Mouse (Mus musculus) brain, embryonic 14.5 days (tissue): Measurements from ENCODE around the gene Pinlyp.

Experiments
- CTCF ChIP-seq: fragments of 200-500 bp; IDR thresholded peaks from 2 replicates; pipeline ENCODE4 v1.5.1; 2012; ENCODE audit warnings: inconsistent platforms, mild to moderate bottlenecking, moderate library complexity, borderline replicate concordance; ENCODE audit not compliant: insufficient read depth, insufficient read length; ENCODE audit errors: extremely low read depth
- POLR2A ChIP-seq: fragments of 200-500 bp; IDR thresholded peaks from 2 replicates; pipeline ENCODE4 v1.6.1; 2012; ENCODE audit warnings: mild to moderate bottlenecking, inconsistent platforms, borderline replicate concordance; ENCODE audit not compliant: poor library complexity, insufficient read depth, insufficient read length, severe bottlenecking; ENCODE audit errors: extremely low read depth

GRCm38 (mm10) chr7:24571071-24571470, 25.2 kb upstream of the Pinlyp start:
- no peak for TF ChIP-seq CTCF
- TF ChIP-seq POLR2A = no peak
